Mouse (Mus musculus) gastrocnemius, adult 2 months (tissue): ENCODE measurements around the gene Fam129a. TPM values are rescaled to one million over a fixed set of nuclear protein-coding genes. Genes with fewer than 3 reads are reported as not detected.
A peak's percentile ranks its signal among the peaks of the same experiment; 100 is the strongest.
"Not testable (repeated sequence)": the region's sequence is repeated elsewhere in the genome, so short reads cannot be mapped to it uniquely, and the experiment has no call there.

Source experiments
- DNase-seq: peaks from one replicate; pipeline ENCODE4 v3.0.0; 2022
- H3K27ac ChIP-seq: fragments of 200-600 bp; 2 replicates; pipeline ENCODE4 v1.8.1; 2022; ENCODE audit warnings: mild to moderate bottlenecking
- H3K4me3 ChIP-seq: fragments of 200-600 bp; 2 replicates; pipeline ENCODE4 v1.8.1; 2022; ENCODE audit warnings: mild to moderate bottlenecking, moderate library complexity
- CTCF ChIP-seq: fragments of 200-600 bp; IDR thresholded peaks from 2 replicates; pipeline ENCODE4 v1.8.1; 2022; ENCODE audit warnings: antibody characterized with exemption, mild to moderate bottlenecking, moderate library complexity
- intact Hi-C: fragments of 180-260 bp; cut with DNase I; formaldehyde crosslinking; loops from one replicate; pipeline ENCODE4 v1.15.1; 2025
- total RNA-seq, 2 experiments: library from RNA; stranded (reverse); gene quantifications; 2 replicates each; pipeline ENCODE4 v1.2.3; 2021

Gene Fam129a
- total RNA-seq, 2 experiments from 2014 or later: 7.9 to 10.2 TPM

GRCm38 (mm10) chr1:151592085-151593017, 21.4 kb downstream of the Fam129a start:
- TF ChIP-seq CTCF: no peak

GRCm38 (mm10) chr1:151594906-151595305, 23.9 kb downstream of the Fam129a start:
- peak overlapping the region; percentile 66 for H3K27ac ChIP-seq
- TF ChIP-seq CTCF: no peak
- intact Hi-C loops: no loop called here
- DNase-seq: no peak
- H3K4me3 ChIP-seq: no peak overlapping the region

More at GRCm38 (mm10) chr1:151592085-151593017, 21.4 kb downstream of the Fam129a start:
- intact Hi-C loops: no loop called here
- Histone ChIP-seq H3K27ac (peak overlapping the region; percentile 43; the same call in 1 of the 2 replicates), H3K4me3 (peak overlapping the region; percentile 7)
- DNase-seq: no peak

- peak overlapping the region; percentile 66 for H3K27ac ChIP-seq
- TF ChIP-seq CTCF: no peak
- peak overlapping the region; percentile 32 for H3K4me3 ChIP-seq
- no peak for DNase-seq
- intact Hi-C loops: no loop called here
Observed at GRCm38 (mm10) chr1:151595600-151596299, 24.8 kb downstream of the Fam129a start.

GRCm38 (mm10) chr1:151596562-151596961, 25.6 kb downstream of the Fam129a start:
- Histone ChIP-seq H3K4me3 (peak overlapping the region; percentile 32), H3K27ac (peak overlapping the region; percentile 66)
- no peak for TF ChIP-seq CTCF
- DNase-seq: peak; percentile 51
- intact Hi-C loops: no loop called here

GRCm38 (mm10) chr1:151597677-151598297, 26.8 kb downstream of the Fam129a start:
- no peak for DNase-seq
- intact Hi-C loops: no loop called here
- H3K27ac ChIP-seq: peak overlapping the region; percentile 35
- no peak for TF ChIP-seq CTCF
- H3K4me3 ChIP-seq: no peak overlapping the region

GRCm38 (mm10) chr1:151598876-151599275, 27.9 kb downstream of the Fam129a start:
- no peak for TF ChIP-seq CTCF
- intact Hi-C loops: no loop called here
- DNase-seq: no peak
- Histone ChIP-seq H3K27ac (no peak overlapping the region), H3K4me3 (no peak overlapping the region)

GRCm38 (mm10) chr1:151604328-151604727, 33.3 kb downstream of the Fam129a start:
- Histone ChIP-seq H3K4me3 (no peak overlapping the region), H3K27ac (peak overlapping the region; percentile 62)
- intact Hi-C loops: no loop called here
- no peak for TF ChIP-seq CTCF
- DNase-seq: no peak

- peak; percentile 80 for DNase-seq
- H3K27ac ChIP-seq: peak overlapping the region; percentile 76
- intact Hi-C loops, H3K4me3 ChIP-seq: not testable (repeated sequence)
Observed at GRCm38 (mm10) chr1:151607957-151608356, 37.0 kb downstream of the Fam129a start.

GRCm38 (mm10) chr1:151610621-151611020, 39.6 kb downstream of the Fam129a start:
- no peak for TF ChIP-seq CTCF
- no peak overlapping the region for H3K4me3 ChIP-seq
- intact Hi-C loops: no loop called here
- H3K27ac ChIP-seq: no peak overlapping the region
- DNase-seq: no peak

- H3K27ac ChIP-seq: no peak overlapping the region
- intact Hi-C loops: no loop called here
Observed at GRCm38 (mm10) chr1:151614320-151614935, 43.4 kb downstream of the Fam129a start.

GRCm38 (mm10) chr1:151615625-151616024, 44.6 kb downstream of the Fam129a start:
- DNase-seq: no peak
- H3K27ac ChIP-seq: no peak overlapping the region
- TF ChIP-seq CTCF: no peak
- intact Hi-C loops: no loop called here
- H3K4me3 ChIP-seq: no peak overlapping the region

More at GRCm38 (mm10) chr1:151614320-151614935, 43.4 kb downstream of the Fam129a start:
- no peak for DNase-seq
- no peak overlapping the region for H3K4me3 ChIP-seq
- TF ChIP-seq CTCF: no peak

GRCm38 (mm10) chr1:151616555-151617205, 45.7 kb downstream of the Fam129a start:
- DNase-seq: no peak
- no peak for TF ChIP-seq CTCF
- no peak overlapping the region for H3K4me3 ChIP-seq
- no peak overlapping the region for H3K27ac ChIP-seq
- intact Hi-C loops: no loop called here
